Mouse (Mus musculus): ENCODE measurements around the gene Usp34. TPM values are rescaled to one million over a fixed set of nuclear protein-coding genes. Genes with fewer than 3 reads are reported as not detected.
"Not testable (repeated sequence)": the region's sequence is repeated elsewhere in the genome, so short reads cannot be mapped to it uniquely, and the experiment has no call there.

Usp34 gene
- total and polyA plus RNA-seq, 2 experiments from 2014 or later: 26.7 to 95.2 TPM

DNA sequence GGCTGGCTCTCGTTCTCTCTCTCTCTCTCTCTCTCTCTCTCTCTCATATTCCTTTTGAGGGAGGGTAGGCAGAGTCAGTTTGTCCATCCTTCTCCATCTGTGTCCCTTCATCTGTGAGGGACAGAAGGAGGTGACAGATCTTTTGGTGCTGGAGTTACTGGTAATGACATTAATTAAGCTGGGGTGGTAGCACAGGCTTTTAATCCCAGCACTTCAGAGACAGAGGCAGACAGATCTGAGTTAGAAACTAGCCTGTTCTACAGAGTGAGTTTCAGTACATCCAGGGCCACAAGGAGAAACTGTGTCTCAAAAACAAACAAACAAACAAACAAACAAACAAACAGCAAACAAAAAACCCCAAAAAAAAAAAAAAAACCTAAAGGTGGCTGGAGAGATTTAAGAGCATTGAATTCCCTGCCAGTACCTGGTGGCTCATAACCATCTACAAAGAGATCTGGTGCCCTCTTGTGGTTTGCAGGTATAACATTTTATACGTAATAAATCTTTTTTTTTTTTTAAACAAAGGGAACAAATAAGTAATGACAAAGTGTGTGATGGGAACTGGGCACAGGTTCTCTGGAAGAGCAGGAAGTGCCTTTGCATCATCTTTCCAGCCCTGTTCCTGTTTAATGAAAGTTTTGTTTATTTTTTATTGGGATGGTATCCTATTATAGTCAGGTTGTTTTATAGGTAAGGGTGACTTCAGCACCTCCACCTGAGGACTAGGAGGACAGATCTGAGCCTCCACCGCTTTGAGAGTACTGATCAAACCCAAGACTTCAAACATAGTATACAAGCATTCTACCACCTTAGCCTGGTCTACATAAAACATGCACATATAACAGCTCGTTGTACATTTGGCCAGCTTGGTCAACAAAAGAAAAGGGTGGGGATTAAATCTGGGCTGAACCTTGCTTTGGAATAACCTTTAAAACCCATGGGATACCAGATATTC, 34.6 kb upstream of the Usp34 start:
- H3K27me3 ChIP-seq (ENCODE audit: insufficient read depth, low read length): no peaks in the 10 kb centered on the region
- peaks cover 29% of the 10 kb centered on the region for H3K36me3 ChIP-seq (ENCODE audit: insufficient read depth, low read length)
- DNase-seq (ENCODE audit: low spot score): peak; percentile 83
- ATAC-seq: peak; percentile 62; the same call in 1 of the 2 replicates
- 68% methylated on average over 4 of the region's 4 CpGs for WGBS
- peak; percentile 74 for TF ChIP-seq CTCF (IDR thresholded peaks at IDR 0.05; ENCODE audit: low read depth)
- no peak overlapping the region for H3K9ac ChIP-seq (replicated peaks; ENCODE audit: low read length)
- no peaks in the 10 kb centered on the region for H3K9me3 ChIP-seq (ENCODE audit: low read length)
- no peak overlapping the region for H3K4me3 ChIP-seq (ENCODE audit: low read length)
- no peak overlapping the region for H3K4me2 ChIP-seq (ENCODE audit: low read depth, low read length)
- no peaks in the 10 kb centered on the region for H3K4me1 ChIP-seq (ENCODE audit: insufficient read depth, low read length)
- no peak overlapping the region for H3K27ac ChIP-seq

DNA sequence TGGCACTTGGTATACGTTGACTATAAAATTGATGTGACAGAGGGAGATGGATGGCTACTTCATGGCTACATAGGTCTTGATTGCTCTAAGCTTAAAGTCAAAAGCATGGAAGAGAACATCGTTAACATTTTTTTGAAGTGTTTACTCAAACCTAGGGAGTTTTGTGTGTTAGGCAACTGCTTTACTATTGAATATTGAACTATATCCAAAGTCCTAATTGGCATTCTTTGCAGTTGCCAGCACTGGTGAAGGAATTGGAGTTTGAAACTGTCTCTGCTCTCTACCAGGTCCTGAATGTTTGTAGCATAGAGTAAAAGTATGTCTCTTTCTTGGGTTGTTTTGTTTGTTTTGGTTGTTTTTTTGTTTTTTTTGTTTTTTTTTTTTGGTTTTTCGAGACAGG, 30.9 kb upstream of the Usp34 start:
- Histone ChIP-seq H3K27ac (no peak overlapping the region), H3K27me3 (ENCODE audit: insufficient read depth, low read length) (no peaks in the 10 kb centered on the region), H3K9me3 (ENCODE audit: low read length) (no peaks in the 10 kb centered on the region), H3K4me3 (ENCODE audit: low read length) (no peak overlapping the region), H3K9ac (replicated peaks; ENCODE audit: low read length) (no peak overlapping the region), H3K4me1 (ENCODE audit: insufficient read depth, low read length) (no peaks in the 10 kb centered on the region), H3K4me2 (ENCODE audit: low read depth, low read length) (no peak overlapping the region), H3K36me3 (ENCODE audit: insufficient read depth, low read length) (peaks cover 43% of the 10 kb centered on the region)
- no peak for DNase-seq (ENCODE audit: low spot score)
- no peak for ATAC-seq
- no peak for TF ChIP-seq CTCF (IDR thresholded peaks at IDR 0.05; ENCODE audit: low read depth)
- 76% methylated on average over 3 of the region's 3 CpGs for WGBS

DNA sequence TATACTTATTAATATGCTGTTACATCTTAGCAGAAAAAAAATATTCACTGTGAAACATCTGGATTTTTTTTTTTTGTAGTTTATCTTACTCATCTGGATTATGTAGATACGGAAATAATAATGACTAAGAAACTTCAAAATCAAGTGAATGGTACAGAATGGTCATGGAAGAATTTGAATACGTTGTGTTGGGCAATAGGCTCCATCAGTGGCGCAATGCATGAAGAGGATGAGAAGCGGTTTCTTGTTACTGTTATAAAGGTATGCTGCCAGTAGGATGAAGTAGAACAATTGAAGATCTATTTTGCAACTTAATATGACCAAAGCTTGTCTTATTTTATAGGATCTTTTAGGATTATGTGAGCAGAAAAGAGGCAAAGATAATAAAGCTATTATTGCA, 22.2 kb upstream of the Usp34 start:
- DNase-seq (ENCODE audit: low spot score) (no peak), ATAC-seq (no peak)
- no peak for TF ChIP-seq CTCF (IDR thresholded peaks at IDR 0.05; ENCODE audit: low read depth)
- Histone ChIP-seq H3K4me2 (ENCODE audit: low read depth, low read length) (no peak overlapping the region), H3K9me3 (ENCODE audit: low read length) (no peaks in the 10 kb centered on the region), H3K4me3 (ENCODE audit: low read length) (no peak overlapping the region), H3K4me1 (ENCODE audit: insufficient read depth, low read length) (no peaks in the 10 kb centered on the region), H3K36me3 (ENCODE audit: insufficient read depth, low read length) (peaks cover 47% of the 10 kb centered on the region), H3K27me3 (ENCODE audit: insufficient read depth, low read length) (no peaks in the 10 kb centered on the region), H3K9ac (replicated peaks; ENCODE audit: low read length) (no peak overlapping the region), H3K27ac (no peak overlapping the region)
- 96% methylated on average over 4 of the region's 4 CpGs for WGBS

DNA sequence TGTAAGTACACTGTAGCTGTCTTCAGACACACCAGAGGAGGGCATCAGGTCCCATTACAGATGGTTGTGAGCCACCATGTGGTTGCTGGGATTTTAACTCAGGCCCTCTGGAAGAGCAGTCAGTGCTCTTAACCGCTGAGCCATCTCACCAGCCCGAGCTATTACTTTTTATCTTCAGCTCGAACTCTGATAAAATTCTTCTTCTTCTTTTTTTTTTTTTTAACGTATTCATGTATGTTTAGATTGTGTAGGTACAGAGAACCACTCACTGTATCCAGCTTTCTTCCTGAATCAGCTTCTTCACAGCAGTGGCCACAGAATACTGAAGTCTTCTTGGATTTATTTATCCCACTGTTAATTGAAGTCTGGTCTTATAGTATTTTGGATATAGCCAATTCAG, 17.8 kb upstream of the Usp34 start:
- not testable (repeated sequence) for H3K4me3 ChIP-seq (ENCODE audit: low read length); DNase-seq (ENCODE audit: low spot score)
- H3K36me3 ChIP-seq (ENCODE audit: insufficient read depth, low read length): peaks cover 48% of the 10 kb centered on the region

DNA sequence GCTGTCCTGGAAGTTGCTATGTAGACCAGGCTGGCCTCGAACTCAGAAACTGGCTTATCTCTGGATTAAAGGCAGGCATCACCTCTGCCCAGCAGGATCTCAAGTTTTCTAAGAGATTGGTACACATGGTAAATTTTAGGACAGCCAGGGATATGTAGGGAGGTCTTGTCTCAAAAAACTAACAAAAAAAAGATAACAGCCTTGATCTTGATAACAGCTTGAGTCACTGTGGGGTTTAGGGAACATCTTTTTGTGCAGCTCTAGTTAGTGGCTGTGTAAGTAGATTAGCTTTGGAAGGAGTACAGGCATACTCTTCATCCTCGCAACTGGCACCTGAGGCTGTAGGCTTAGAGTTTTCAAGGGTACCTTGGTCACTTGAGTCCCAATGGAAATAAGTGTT, 9.3 kb upstream of the Usp34 start:
- WGBS: 97% methylated on average over 2 of the region's 2 CpGs
- peaks cover 24% of the 10 kb centered on the region for H3K36me3 ChIP-seq (ENCODE audit: insufficient read depth, low read length)
- H3K9me3 ChIP-seq (ENCODE audit: low read length): no peaks in the 10 kb centered on the region
- no peaks in the 10 kb centered on the region for H3K4me1 ChIP-seq (ENCODE audit: insufficient read depth, low read length)
- no peak for ATAC-seq
- H3K27ac ChIP-seq: no peak overlapping the region
- H3K9ac ChIP-seq (replicated peaks; ENCODE audit: low read length): no peak overlapping the region
- no peak for TF ChIP-seq CTCF (IDR thresholded peaks at IDR 0.05; ENCODE audit: low read depth)
- no peak for DNase-seq (ENCODE audit: low spot score)
- H3K4me3 ChIP-seq (ENCODE audit: low read length): no peak overlapping the region
- no peak overlapping the region for H3K4me2 ChIP-seq (ENCODE audit: low read depth, low read length)
- no peaks in the 10 kb centered on the region for H3K27me3 ChIP-seq (ENCODE audit: insufficient read depth, low read length)

More for the DNA sequence above, 17.8 kb upstream of the Usp34 start:
- ATAC-seq; H3K27me3 ChIP-seq (ENCODE audit: insufficient read depth, low read length); H3K9ac ChIP-seq (replicated peaks; ENCODE audit: low read length); H3K27ac ChIP-seq; H3K4me2 ChIP-seq (ENCODE audit: low read depth, low read length); H3K4me1 ChIP-seq (ENCODE audit: insufficient read depth, low read length); H3K9me3 ChIP-seq (ENCODE audit: low read length): not testable (repeated sequence)
- 93% methylated on average over 4 of the region's 4 CpGs for WGBS

DNA sequence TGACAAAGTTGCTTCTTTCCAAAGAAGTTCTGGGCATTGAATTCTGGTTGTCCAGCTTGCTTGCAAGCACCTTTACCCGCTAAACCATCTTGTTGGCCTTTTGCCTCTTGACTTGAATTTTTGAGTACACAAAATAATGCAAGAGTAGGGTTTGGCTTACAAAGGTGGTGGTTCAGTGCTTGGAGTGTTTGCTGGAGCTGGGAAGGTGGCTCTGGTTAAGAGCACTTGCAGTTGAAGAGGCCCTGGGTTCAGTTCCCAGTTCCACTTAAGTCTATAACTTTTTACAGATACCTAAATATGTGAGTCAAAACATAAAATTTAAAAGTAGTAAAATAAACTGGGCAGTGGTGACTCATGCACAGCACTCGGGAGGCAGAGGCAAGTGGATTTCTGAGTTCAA, 8.4 kb upstream of the Usp34 start:
- Histone ChIP-seq H3K36me3 (ENCODE audit: insufficient read depth, low read length) (peaks cover 20% of the 10 kb centered on the region), H3K9me3 (ENCODE audit: low read length) (no peaks in the 10 kb centered on the region), H3K4me1 (ENCODE audit: insufficient read depth, low read length) (no peaks in the 10 kb centered on the region), H3K27me3 (ENCODE audit: insufficient read depth, low read length) (no peaks in the 10 kb centered on the region), H3K9ac (replicated peaks; ENCODE audit: low read length) (no peak overlapping the region), H3K27ac (no peak overlapping the region), H3K4me2 (ENCODE audit: low read depth, low read length) (no peak overlapping the region), H3K4me3 (ENCODE audit: low read length) (no peak overlapping the region)
- no peak for DNase-seq (ENCODE audit: low spot score)
- WGBS: 99% methylated on average over 2 of the region's 2 CpGs
- no peak for TF ChIP-seq CTCF (IDR thresholded peaks at IDR 0.05; ENCODE audit: low read depth)
- no peak for ATAC-seq

DNA sequence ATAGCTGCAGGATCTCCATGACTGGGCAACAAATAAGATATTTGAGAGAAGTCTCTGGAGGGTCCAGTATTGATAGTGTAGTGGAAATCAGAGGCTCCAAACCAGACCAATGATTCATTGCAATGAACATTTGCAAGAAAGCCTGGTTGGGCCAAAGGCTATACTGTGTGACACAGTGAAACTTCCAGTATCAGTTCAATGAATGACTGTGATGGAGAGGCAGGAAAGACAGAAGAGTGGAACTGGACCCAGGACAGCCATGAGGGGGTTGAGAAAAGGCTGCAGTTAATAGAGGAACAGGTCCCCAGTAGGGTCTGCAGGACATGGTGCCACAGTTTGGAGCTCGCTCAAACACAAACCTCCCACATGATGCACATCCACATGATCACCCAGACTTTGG, 6.8 kb upstream of the Usp34 start:
- 100% methylated on average over 1 of the region's 1 CpGs for WGBS
- H3K4me2 ChIP-seq (ENCODE audit: low read depth, low read length): no peak overlapping the region
- H3K4me1 ChIP-seq (ENCODE audit: insufficient read depth, low read length): no peaks in the 10 kb centered on the region
- H3K9ac ChIP-seq (replicated peaks; ENCODE audit: low read length): no peak overlapping the region
- no peak for TF ChIP-seq CTCF (IDR thresholded peaks at IDR 0.05; ENCODE audit: low read depth)
- H3K4me3 ChIP-seq (ENCODE audit: low read length): no peak overlapping the region
- H3K27ac ChIP-seq: no peak overlapping the region
- H3K36me3 ChIP-seq (ENCODE audit: insufficient read depth, low read length): peaks cover 11% of the 10 kb centered on the region
- no peaks in the 10 kb centered on the region for H3K9me3 ChIP-seq (ENCODE audit: low read length)
- H3K27me3 ChIP-seq (ENCODE audit: insufficient read depth, low read length): no peaks in the 10 kb centered on the region
- no peak for ATAC-seq
- DNase-seq (ENCODE audit: low spot score): no peak
